Mouse (Mus musculus) hindbrain, embryonic 12.5 days (tissue): Measurements from ENCODE around the gene Nedd9. TPM values are rescaled to one million over a fixed set of nuclear protein-coding genes. Genes with fewer than 3 reads are reported as not detected.
"Not testable (repeated sequence)": the region's sequence is repeated elsewhere in the genome, so short reads cannot be mapped to it uniquely, and the experiment has no call there.

Experiments
- ATAC-seq: fragments of 200-750 bp; cut with Nextera tagmentation; 2 replicates; pipeline ENCODE4 v1.8.0; 2017; ENCODE audit warnings: moderate TSS enrichment; ENCODE audit not compliant: low FRiP score
- H3K27ac ChIP-seq: fragments of 300-500 bp; sonication (generic); 2 replicates; pipeline ENCODE4 v1.5.1; 2016; ENCODE audit warnings: mild to moderate bottlenecking
- H3K27me3 ChIP-seq: fragments of 300-500 bp; sonication (generic); 2 replicates; pipeline ENCODE4 v1.6.1; 2016; ENCODE audit warnings: mild to moderate bottlenecking
- H3K36me3 ChIP-seq: fragments of 300-500 bp; sonication (generic); 2 replicates; pipeline ENCODE4 v1.6.1; 2016; ENCODE audit warnings: mild to moderate bottlenecking
- H3K4me1 ChIP-seq: fragments of 300-500 bp; sonication (generic); 2 replicates; pipeline ENCODE4 v1.6.1; 2016
- H3K4me2 ChIP-seq: fragments of 300-500 bp; sonication (generic); replicated peaks from 2 replicates; pipeline ENCODE4 v1.6.1; 2016; ENCODE audit warnings: mild to moderate bottlenecking
- H3K4me3 ChIP-seq: fragments of 300-500 bp; sonication (generic); 2 replicates; pipeline ENCODE4 v1.5.1; 2016; ENCODE audit warnings: mild to moderate bottlenecking
- H3K9ac ChIP-seq: fragments of 300-500 bp; sonication (generic); 2 replicates; pipeline ENCODE4 v1.6.1; 2016; ENCODE audit warnings: mild to moderate bottlenecking, moderate library complexity
- H3K9me3 ChIP-seq: fragments of 300-500 bp; sonication (generic); replicated peaks from 2 replicates; pipeline ENCODE4 v1.6.1; 2016; ENCODE audit warnings: mild to moderate bottlenecking
- WGBS: fragments of 180-500 bp; shearing (Covaris S2); methylation state at CpG from one replicate; pipeline ENCODE4 v1.1.7; 2016; 5-methylcytosine and 5-hydroxymethylcytosine counted together
- polyA plus RNA-seq: library from polyadenylated mRNA; unstranded; fragments of >200 nt; fragmentation: Nextera tagmentation; extraction: Ambion mirVana; gene quantifications from 2 replicates; pipeline ENCODE4 v1.2.1, GENCODE M21; 2016

Nedd9 gene
- polyA plus RNA-seq, 1 experiment from 2014 or later, result 17.9 TPM

DNA sequence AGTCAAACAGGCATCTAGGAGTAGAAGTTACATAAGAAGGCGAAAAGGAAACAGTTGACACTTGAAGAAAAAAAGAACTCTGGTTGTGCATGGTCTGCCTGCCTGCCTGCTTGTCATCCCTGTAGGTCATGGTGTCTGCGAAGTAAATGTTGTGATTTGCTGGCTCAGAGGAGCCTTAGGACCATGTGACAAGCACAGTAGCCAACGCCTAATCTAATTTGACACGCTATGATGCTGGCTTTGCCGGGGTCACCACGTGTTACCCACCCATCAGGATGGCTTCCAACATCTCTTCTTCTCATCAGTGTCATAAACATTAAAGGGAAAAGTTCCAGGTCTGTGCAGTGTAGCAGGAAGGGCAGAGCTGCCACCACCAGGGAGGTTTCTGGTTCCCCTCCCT is 111.5 kb downstream of the Nedd9 start:
- H3K4me1 ChIP-seq, result no peaks in the 10 kb centered on the region
- no peak overlapping the region for H3K4me2 ChIP-seq
- no peak overlapping the region for H3K9ac ChIP-seq
- no peak for ATAC-seq
- no peak overlapping the region for H3K27ac ChIP-seq
- no peaks in the 10 kb centered on the region for H3K27me3 ChIP-seq
- H3K36me3 ChIP-seq, result no peaks in the 10 kb centered on the region
- H3K9me3 ChIP-seq, result no peaks in the 10 kb centered on the region
- H3K4me3 ChIP-seq, result no peak overlapping the region
- whole genome bisulfite sequencing, result 46% methylated on average over 6 of the region's 6 CpGs

DNA sequence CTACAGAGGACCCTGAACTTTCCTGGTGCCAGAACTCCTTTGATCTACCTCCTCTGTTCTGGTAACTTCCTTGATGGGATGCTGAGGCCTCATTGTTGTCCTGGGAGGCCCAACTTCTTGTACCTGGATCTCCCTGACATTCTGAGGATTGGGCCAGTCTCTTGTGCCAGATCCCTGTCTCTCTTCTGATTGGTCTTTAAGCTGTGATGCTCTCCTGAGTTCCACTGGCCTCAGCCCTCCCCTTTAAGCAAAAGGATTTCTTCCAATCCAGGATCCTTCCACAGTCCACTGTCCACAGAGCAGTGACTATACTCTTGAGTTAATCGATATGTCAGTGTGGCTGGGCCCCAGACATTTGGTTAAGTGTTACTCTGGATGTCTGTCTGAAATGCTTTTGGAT is 112.3 kb downstream of the Nedd9 start:
- Histone ChIP-seq H3K9me3 (no peaks in the 10 kb centered on the region), H3K27ac (no peak overlapping the region), H3K36me3 (no peaks in the 10 kb centered on the region), H3K9ac (no peak overlapping the region), H3K4me2 (no peak overlapping the region), H3K4me3 (no peak overlapping the region), H3K27me3 (no peaks in the 10 kb centered on the region), H3K4me1 (no peaks in the 10 kb centered on the region)
- no peak for ATAC-seq
- 95% methylated on average over 1 of the region's 1 CpGs for WGBS

DNA sequence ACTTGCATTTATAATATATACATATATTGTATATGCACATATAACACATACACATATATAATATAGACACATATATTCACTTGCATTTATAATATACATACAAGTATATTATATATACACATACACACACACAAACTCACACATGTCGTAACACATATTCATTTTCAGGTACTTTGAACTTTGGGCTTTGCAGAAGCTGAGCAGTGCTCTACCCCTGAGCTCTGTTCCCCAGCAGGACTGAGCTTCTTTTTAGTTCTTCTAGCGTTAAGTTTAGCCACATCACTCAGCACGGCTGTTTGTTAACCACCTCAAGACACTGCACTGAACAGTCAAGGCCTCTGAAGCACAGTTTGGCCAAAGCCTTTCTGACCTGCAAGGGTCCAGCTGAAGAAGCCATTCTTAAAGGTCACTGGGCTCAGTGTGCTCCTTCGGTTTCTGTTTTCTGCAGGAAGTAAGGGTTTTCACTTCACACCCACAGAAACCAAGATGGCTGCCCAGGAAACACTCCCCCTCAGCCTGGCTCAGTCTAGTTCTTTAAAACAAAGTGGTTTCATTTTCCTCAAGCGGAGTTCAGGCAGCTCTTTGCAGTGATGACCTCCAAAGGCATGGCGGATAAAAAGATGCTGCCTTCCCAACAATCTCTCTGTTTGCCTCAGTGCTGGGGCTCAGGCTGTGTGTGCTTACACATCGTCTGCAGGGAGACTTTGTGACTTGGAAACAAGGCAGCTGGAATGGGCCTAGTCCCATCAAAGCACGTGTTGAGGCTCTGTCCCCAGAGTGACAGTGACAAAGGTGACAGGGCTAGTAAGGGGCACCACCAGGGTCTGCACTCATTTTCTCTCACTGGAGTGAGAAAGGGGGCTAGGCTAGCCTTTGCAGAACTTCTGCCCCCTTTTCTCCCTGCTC is 114.4 kb downstream of the Nedd9 start:
- no peaks in the 10 kb centered on the region for H3K4me1 ChIP-seq
- H3K27ac ChIP-seq, result no peak overlapping the region
- H3K4me2 ChIP-seq, result no peak overlapping the region
- WGBS, result 71% methylated on average over 8 of the region's 8 CpGs
- no peaks in the 10 kb centered on the region for H3K36me3 ChIP-seq
- no peak overlapping the region for H3K9ac ChIP-seq
- no peak overlapping the region for H3K4me3 ChIP-seq
- ATAC-seq, result no peak
- no peaks in the 10 kb centered on the region for H3K9me3 ChIP-seq
- H3K27me3 ChIP-seq, result no peaks in the 10 kb centered on the region

DNA sequence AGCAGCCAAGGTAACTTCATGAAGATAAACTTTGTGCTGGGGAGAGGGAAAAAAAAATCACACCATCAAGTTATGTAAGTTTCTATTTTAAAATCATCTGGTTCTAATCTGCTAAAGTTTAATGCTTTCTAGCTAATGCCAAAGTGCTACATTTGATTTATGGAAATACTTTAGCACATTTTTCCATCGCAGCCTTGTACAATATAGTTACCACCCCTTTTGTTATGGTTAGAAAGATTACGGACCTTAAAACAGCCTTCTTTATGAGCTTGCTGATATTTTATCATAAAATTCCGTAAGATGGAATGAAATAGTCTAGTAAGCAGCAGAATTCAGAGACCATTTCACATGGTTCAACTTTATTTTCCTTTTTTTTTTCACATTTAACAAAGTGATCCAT is 115.6 kb downstream of the Nedd9 start:
- Histone ChIP-seq H3K4me3 (no peak overlapping the region), H3K36me3 (no peaks in the 10 kb centered on the region), H3K9ac (no peak overlapping the region), H3K27me3 (no peaks in the 10 kb centered on the region), H3K9me3 (no peaks in the 10 kb centered on the region), H3K4me1 (no peaks in the 10 kb centered on the region), H3K4me2 (no peak overlapping the region), H3K27ac (no peak overlapping the region)
- ATAC-seq, result no peak
- WGBS, result 83% methylated on average over 3 of the region's 3 CpGs

DNA sequence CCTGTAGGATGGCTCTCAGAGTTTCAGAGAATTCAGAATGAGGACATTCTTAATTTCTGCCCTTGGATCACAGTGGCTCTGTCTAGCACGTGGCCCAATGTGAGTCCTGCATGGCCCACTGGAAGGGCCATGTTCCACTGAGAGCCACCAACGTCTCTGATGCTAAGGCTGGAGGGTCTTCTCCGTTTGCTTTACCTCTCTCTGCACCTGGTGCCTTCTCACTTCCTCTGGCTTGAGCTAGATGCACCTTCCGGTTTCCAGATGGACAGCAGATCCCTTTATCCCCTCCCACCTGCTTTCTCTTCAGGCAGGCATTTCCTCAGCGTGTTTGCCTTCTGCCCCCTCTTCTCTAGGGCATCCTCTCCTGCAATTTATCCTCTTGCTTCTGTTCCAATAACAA is 118.5 kb downstream of the Nedd9 start:
- H3K4me2 ChIP-seq, result no peak overlapping the region
- no peaks in the 10 kb centered on the region for H3K9me3 ChIP-seq
- no peak for ATAC-seq
- H3K9ac ChIP-seq, result no peak overlapping the region
- no peaks in the 10 kb centered on the region for H3K27me3 ChIP-seq
- no peak overlapping the region for H3K27ac ChIP-seq
- no peaks in the 10 kb centered on the region for H3K4me1 ChIP-seq
- 78% methylated on average over 5 of the region's 5 CpGs for WGBS
- H3K4me3 ChIP-seq, result no peak overlapping the region
- no peaks in the 10 kb centered on the region for H3K36me3 ChIP-seq

DNA sequence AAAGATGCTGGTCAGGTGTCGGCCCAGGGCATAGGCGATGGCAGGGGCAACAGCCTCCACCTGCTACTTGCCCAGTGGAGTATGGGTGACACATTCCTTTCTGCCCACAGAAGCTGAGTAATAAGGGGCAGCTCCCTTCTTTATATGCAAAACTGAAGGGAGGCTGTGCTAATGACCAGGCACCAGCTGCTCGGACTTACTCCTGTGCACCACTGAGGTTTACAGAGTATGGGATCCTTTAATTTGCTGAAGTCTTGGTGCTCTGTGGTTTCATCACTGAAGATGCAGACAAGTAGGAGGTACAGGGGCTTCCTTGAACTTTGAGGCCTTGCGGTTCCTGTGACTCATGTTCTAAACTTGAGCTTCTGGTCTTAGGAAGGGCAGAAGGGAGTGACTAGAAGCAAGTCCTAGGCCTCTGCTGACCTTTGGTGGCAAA is 120.0 kb downstream of the Nedd9 start:
- WGBS, result 79% methylated on average over 4 of the region's 4 CpGs
- H3K4me1 ChIP-seq, result no peaks in the 10 kb centered on the region
- no peak overlapping the region for H3K27ac ChIP-seq
- H3K4me2 ChIP-seq, result no peak overlapping the region
- no peaks in the 10 kb centered on the region for H3K36me3 ChIP-seq
- no peak overlapping the region for H3K4me3 ChIP-seq
- H3K27me3 ChIP-seq, result no peaks in the 10 kb centered on the region
- no peak overlapping the region for H3K9ac ChIP-seq
- no peaks in the 10 kb centered on the region for H3K9me3 ChIP-seq
- ATAC-seq, result no peak

DNA sequence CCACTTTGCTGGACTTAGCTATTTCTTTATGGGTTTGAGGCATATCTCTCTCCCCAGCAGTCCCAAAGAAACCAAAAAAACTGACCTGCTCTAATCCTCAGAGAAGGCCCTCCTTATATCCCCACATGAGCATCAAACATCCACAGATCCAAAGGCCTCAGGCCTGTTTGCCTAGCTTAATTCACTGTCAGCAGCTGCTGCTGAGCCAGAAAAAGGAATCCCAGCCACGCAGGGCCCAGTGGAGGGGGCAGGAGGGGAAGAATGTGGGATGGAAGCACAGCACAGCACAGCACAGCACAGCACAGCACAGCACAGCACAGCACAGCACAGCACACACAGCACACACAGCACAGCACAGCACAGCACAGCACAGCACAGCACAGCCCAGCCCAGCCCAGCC is 120.6 kb downstream of the Nedd9 start:
- H3K27me3 ChIP-seq, H3K9ac ChIP-seq, H3K36me3 ChIP-seq, H3K4me1 ChIP-seq, H3K9me3 ChIP-seq, H3K4me2 ChIP-seq, ATAC-seq, H3K27ac ChIP-seq, H3K4me3 ChIP-seq: not testable (repeated sequence)
- 27% methylated on average over 1 of the region's 1 CpGs for WGBS

DNA sequence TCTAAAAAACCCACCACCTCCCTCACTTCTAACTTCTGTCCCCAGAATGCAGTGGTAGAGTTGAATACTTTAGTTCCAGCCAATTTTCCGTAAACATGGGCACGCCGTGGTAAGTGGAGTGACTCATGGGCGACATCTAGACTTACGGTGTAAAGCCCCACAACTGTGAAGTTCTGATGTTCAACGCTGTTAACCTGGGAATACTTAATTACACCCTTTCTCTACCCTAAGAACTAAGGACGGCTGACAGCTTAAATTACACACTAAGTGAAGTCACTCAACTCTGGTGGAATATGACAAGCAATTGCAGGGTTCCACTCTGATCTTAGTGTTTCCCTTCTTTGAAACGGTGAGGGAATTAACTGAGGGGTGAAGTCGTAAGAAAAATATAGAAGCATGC is 122.9 kb downstream of the Nedd9 start:
- no peak overlapping the region for H3K27ac ChIP-seq
- ATAC-seq, result no peak

DNA sequence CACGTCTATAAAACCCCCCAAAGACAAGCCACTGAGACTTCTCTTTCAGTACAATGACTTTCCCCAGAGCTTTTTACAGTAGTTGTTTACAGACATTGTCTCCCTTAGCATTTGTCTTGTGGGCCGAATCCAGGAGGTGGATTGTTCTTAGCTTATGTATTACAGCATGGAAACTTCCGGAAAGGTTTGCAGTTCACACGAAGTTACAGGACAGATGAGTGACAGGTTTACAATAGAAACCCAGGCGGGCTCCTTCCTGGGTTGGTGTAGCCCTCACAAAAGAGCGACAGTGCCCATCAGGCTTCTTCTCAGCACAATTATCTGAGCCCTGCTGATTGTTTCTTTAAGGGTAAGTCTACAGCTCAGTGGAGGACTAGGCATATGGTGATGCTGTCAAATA is 124.3 kb downstream of the Nedd9 start:
- Histone ChIP-seq H3K9ac (no peak overlapping the region), H3K27me3 (0 out of 2 replicates have a peak, but pooled peaks cover 3% of the 10 kb centered on the region), H3K9me3 (no peaks in the 10 kb centered on the region), H3K4me3 (no peak overlapping the region), H3K27ac (no peak overlapping the region), H3K36me3 (no peaks in the 10 kb centered on the region), H3K4me1 (peaks cover 13% of the 10 kb centered on the region), H3K4me2 (no peak overlapping the region)
- 54% methylated on average over 6 of the region's 6 CpGs for WGBS
- ATAC-seq, result no peak

More for the DNA sequence above, 122.9 kb downstream of the Nedd9 start:
- Histone ChIP-seq H3K4me3 (no peak overlapping the region), H3K9me3 (no peaks in the 10 kb centered on the region), H3K4me1 (peaks cover 8% of the 10 kb centered on the region), H3K36me3 (no peaks in the 10 kb centered on the region), H3K27me3 (0 out of 2 replicates have a peak, but pooled peaks cover 3% of the 10 kb centered on the region), H3K4me2 (no peak overlapping the region), H3K9ac (no peak overlapping the region)
- WGBS, result 80% methylated on average over 9 of the region's 9 CpGs

DNA sequence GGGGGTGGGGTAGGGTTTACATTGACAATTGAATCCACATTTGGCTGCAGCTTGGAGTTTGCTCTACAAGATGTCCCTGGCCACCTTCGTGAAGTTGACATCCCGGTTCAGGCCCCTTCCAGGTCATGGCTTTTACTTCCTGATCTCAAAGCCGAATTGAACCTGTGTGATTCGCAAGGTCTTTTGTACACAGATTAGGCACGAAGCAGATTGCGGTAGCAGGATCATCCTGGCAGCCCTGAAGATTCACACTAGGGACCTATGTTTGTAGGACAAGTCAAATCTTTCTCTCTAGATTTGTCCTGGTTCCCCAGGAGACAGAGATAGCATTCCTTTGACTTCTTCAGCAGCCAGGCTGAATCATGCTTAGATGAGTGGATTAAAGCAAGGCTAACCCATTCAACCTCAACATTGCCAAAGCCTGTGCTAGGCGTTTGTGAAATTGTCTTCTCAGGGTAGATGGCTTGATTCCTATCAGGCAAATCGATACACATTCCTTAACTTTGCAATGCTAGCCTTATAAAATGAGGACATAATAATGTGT is 126.8 kb downstream of the Nedd9 start:
- Histone ChIP-seq H3K36me3 (no peaks in the 10 kb centered on the region), H3K9ac (no peak overlapping the region), H3K4me2 (peak overlapping the region; percentile 77), H3K4me3 (no peak overlapping the region), H3K4me1 (peaks cover 33% of the 10 kb centered on the region), H3K27me3 (0 out of 2 replicates have a peak, but pooled peaks cover 3% of the 10 kb centered on the region), H3K27ac (peak overlapping the region; percentile 18; the same call in 1 of the 2 replicates), H3K9me3 (no peaks in the 10 kb centered on the region)
- no peak for ATAC-seq
- WGBS, result 14% methylated on average over 8 of the region's 8 CpGs

DNA sequence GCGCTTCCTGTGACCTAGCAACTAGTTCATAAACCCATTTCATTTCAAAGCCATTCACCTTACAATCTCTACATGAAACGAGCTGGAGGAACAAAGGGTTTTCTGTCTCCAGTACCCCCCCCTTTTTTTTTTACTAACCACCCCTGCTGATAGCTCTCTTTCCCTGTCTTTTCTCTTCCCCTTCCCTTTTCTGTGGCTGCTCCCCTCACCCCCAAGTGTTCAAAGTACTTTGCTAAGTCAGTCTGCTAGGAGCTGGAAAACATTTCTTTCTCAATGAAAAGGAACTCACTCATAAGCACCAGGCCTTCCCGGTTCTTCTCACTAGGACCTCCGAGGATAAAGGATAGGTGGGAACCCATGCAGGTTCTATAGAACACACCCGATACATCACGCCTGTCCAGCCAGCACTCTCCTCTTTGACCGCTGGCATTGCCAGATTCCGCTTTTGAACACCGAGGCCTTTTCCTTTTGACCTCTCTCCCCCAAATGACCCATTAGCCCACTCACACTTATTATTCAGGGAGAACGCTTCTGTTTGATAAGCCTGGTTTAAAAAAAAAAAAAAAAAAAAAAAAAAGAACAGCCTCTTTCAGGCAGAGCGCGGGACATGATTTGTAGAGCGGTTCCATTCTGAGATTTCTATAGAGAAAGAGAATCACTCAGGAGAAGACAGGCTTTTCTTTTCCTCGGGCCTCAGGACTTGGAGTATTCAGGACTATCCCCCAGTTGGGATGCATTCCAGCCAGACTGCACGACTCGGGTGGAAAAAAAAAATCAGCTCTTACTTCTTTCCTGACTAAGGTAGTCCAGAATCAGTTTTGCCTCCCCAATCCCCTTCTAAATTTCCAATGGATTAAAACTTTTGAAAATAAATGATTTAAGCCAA is 127.6 kb downstream of the Nedd9 start:
- H3K9me3 ChIP-seq, result no peaks in the 10 kb centered on the region
- H3K36me3 ChIP-seq, result no peaks in the 10 kb centered on the region
- under 1% methylated on average over 16 of the region's 16 CpGs for WGBS
- peak overlapping the region; percentile 77 for H3K4me2 ChIP-seq
- H3K9ac ChIP-seq, result 0 out of 2 replicates have a peak overlapping the region, but pooled peaks have one; percentile 14
- peaks cover 39% of the 10 kb centered on the region for H3K4me1 ChIP-seq
- H3K4me3 ChIP-seq, result peak overlapping the region; percentile 61
- H3K27me3 ChIP-seq, result 0 out of 2 replicates have a peak, but pooled peaks cover 3% of the 10 kb centered on the region
- peak overlapping the region; percentile 87 for H3K27ac ChIP-seq
- ATAC-seq, result peak; percentile 47
